Mouse (Mus musculus): ENCODE data around the gene Hoxd8. TPM values are rescaled to one million over a fixed set of nuclear protein-coding genes. Genes with fewer than 3 reads are reported as not detected.

Hoxd8 gene
- polyA plus RNA-seq, 1 experiment from 2014 or later = not detected

GRCm38 (mm10) chr2:74696442-74697335, 7.7 kb upstream of the Hoxd8 start:
- 16% methylated on average over 34 of the region's 34 CpGs for WGBS (ENCODE audit: missing documents)
- Histone ChIP-seq H3K79me2 (ENCODE audit: inconsistent target) (no peaks in the 10 kb centered on the region), H3K36me3 (ENCODE audit: inconsistent target) (no peaks in the 10 kb centered on the region), H3K27ac (no peak overlapping the region), H3K4me3 (ENCODE audit: inconsistent target) (no peak overlapping the region)

- H3K4me3 ChIP-seq (ENCODE audit: inconsistent target) = no peak within 1 kb of the TSS
- 2% methylated on average over 39 of the region's 43 CpGs for WGBS (ENCODE audit: missing documents)
- H3K27ac ChIP-seq = no peak within 1 kb of the TSS
Observed at GRCm38 (mm10) chr2:74697567-74698121, 6.8 kb upstream of the Hoxd8 start, which contains the start of gene Hoxd9. Gene Hoxd9 (plus strand): TSS chr2:74697727.

DNA sequence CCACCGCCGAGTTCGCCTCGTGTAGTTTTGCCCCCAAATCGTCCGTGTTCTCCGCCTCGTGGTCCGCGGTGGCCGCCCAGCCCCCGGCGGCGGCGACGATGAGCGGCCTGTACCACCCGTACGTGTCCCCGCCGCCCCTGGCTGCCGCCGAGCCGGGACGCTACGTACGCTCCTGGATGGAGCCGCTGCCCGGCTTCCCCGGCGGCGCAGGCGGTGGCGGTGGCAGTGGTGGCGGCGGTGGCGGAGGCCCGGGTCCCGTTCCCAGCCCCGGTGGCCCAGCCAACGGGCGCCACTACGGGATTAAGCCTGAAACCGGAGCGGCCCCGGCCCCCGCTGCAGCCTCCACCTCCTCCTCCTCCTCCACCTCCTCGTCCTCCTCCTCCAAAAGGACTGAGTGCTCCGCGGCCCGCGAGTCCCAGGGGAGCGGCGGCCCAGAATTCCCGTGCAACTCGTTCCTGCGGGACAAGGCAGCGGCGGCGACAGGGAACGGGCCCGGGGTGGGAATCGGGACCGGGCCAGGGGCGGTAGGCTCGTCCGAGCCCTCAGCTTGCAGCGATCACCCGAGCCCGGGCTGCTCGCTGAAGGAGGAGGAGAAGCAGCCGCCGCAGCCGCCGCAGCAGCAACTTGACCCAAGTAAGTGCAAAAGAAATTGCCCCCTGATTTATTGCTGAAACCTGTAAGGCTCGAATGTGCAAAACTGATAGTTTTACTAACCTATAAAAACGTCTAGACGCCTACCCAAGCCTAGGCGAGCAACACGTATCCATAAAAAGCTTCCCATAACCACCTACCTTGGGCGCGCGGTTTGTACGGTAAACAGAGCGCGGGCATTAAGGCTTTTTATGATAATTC, 6.0 kb upstream of the Hoxd8 start:
- no peak overlapping the region for H3K4me3 ChIP-seq (ENCODE audit: inconsistent target)
- no peak overlapping the region for H3K27ac ChIP-seq
- no peaks in the 10 kb centered on the region for H3K79me2 ChIP-seq (ENCODE audit: inconsistent target)
- no peaks in the 10 kb centered on the region for H3K36me3 ChIP-seq (ENCODE audit: inconsistent target)
- 5% methylated on average over 76 of the region's 86 CpGs for WGBS (ENCODE audit: missing documents)

More at GRCm38 (mm10) chr2:74697567-74698121, 6.8 kb upstream of the Hoxd8 start, which contains the start of gene Hoxd9:
- Histone ChIP-seq H3K36me3 (ENCODE audit: inconsistent target) (no peaks in the 10 kb centered on the region), H3K79me2 (ENCODE audit: inconsistent target) (no peaks in the 10 kb centered on the region)

- H3K36me3 ChIP-seq (ENCODE audit: inconsistent target) = no peaks in the 10 kb centered on the region
- H3K27ac ChIP-seq = no peak overlapping the region
- 10% methylated on average over 17 of the region's 17 CpGs for WGBS (ENCODE audit: missing documents)
- H3K79me2 ChIP-seq (ENCODE audit: inconsistent target) = no peaks in the 10 kb centered on the region
- H3K4me3 ChIP-seq (ENCODE audit: inconsistent target) = no peak overlapping the region
Observed at GRCm38 (mm10) chr2:74699053-74699430, 5.4 kb upstream of the Hoxd8 start.

DNA sequence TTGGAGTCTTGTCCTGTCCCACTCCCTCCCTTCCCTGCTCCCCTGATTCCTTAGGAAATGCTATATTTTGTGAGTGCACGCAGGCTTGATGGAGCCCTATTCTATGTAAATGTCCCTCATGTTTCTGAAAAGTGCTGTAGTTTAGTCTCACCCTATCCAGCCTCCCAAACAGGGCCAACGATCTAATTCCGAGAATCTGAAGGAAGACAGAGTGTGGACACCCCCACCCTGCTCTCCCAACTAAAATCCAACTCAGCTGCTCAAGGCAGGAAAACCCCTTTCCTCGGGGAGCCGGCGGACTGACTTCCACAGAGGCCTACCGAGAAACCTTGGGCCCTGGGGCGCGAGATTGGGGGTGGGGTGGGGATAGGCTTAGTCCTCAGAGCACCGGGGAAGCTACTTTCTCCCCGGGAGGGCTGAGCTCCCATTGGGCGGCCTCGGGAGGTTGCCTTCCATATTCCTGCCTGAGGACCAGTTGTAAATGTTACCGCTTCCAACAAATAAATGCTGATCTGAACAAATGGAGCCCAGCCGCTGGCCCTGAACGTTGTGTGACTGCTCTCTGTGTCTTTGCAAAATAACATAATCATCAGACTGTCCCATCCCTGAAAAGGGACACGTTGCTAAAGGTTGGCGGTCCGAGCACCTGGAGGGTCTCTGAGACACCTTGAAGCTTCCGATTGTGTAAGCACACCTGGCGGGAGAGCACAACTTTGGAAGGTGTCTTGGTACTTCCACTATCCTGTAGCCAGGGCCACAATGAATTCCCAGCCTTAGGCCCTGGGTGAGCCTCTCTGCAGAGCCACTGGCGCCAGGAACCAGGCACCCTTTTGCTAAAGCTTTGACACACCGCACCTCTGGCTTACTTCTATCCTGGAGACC, 4.5 kb upstream of the Hoxd8 start:
- 24% methylated on average over 22 of the region's 23 CpGs for WGBS (ENCODE audit: missing documents)
- no peak overlapping the region for H3K27ac ChIP-seq
- no peak overlapping the region for H3K4me3 ChIP-seq (ENCODE audit: inconsistent target)
- no peaks in the 10 kb centered on the region for H3K79me2 ChIP-seq (ENCODE audit: inconsistent target)
- H3K36me3 ChIP-seq (ENCODE audit: inconsistent target) = no peaks in the 10 kb centered on the region

GRCm38 (mm10) chr2:74700546-74701112, 3.8 kb upstream of the Hoxd8 start:
- Histone ChIP-seq H3K36me3 (ENCODE audit: inconsistent target) (no peaks in the 10 kb centered on the region), H3K27ac (no peak overlapping the region), H3K79me2 (ENCODE audit: inconsistent target) (no peaks in the 10 kb centered on the region), H3K4me3 (ENCODE audit: inconsistent target) (no peak overlapping the region)
- WGBS (ENCODE audit: missing documents) = 29% methylated on average over 22 of the region's 22 CpGs

GRCm38 (mm10) chr2:74701949-74702819, 2.2 kb upstream of the Hoxd8 start:
- Histone ChIP-seq H3K79me2 (ENCODE audit: inconsistent target) (no peaks in the 10 kb centered on the region), H3K4me3 (ENCODE audit: inconsistent target) (no peak overlapping the region), H3K27ac (no peak overlapping the region), H3K36me3 (ENCODE audit: inconsistent target) (no peaks in the 10 kb centered on the region)
- 14% methylated on average over 15 of the region's 17 CpGs for WGBS (ENCODE audit: missing documents)

GRCm38 (mm10) chr2:74702820-74703219, 1.6 kb upstream of the Hoxd8 start:
- no peak overlapping the region for H3K27ac ChIP-seq
- H3K36me3 ChIP-seq (ENCODE audit: inconsistent target) = no peaks in the 10 kb centered on the region
- H3K4me3 ChIP-seq (ENCODE audit: inconsistent target) = no peak overlapping the region
- H3K79me2 ChIP-seq (ENCODE audit: inconsistent target) = no peaks in the 10 kb centered on the region
- 49% methylated on average over 6 of the region's 6 CpGs for WGBS (ENCODE audit: missing documents)

GRCm38 (mm10) chr2:74703317-74703716, 1.1 kb upstream of the Hoxd8 start:
- no peak overlapping the region for H3K4me3 ChIP-seq (ENCODE audit: inconsistent target)
- 26% methylated on average over 9 of the region's 10 CpGs for WGBS (ENCODE audit: missing documents)
- no peak overlapping the region for H3K27ac ChIP-seq
- no peaks in the 10 kb centered on the region for H3K79me2 ChIP-seq (ENCODE audit: inconsistent target)
- H3K36me3 ChIP-seq (ENCODE audit: inconsistent target) = no peaks in the 10 kb centered on the region

DNA sequence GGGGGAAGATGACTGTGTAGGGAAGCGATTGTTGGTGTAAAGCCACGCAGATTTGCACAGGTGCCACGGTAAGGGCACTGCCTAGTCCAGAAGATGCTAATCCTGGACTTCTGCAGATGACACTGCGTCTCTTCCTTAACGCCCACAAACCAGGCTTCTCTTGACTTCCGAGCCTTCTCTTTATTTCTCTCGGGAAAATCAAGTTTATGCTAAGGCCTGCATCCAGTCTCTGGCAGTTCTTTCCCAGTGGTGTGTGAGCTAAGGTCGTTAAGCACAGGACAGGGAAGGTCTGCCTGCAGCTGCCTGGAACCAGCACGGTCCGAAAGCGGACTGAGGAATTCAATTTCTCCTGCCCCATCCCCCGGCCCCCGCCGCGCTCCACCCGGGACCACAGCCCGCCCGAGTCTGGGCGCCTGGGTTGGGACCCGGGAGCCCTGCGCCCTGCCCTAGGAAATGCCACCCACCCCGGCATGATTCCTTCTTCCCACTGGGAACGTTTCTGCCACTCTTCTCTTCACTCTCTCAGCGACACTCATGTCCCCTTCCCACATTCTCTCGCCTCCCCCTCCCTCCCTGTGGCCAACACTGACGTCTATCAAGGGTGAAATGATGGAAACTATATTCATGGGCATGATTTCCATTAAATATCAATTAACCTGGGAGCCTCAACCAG, 559 bp upstream of the Hoxd8 start:
- Histone ChIP-seq H3K27ac (no peak overlapping the region), H3K79me2 (ENCODE audit: inconsistent target) (no peaks in the 10 kb centered on the region), H3K4me3 (ENCODE audit: inconsistent target) (no peak overlapping the region), H3K36me3 (ENCODE audit: inconsistent target) (no peaks in the 10 kb centered on the region)
- WGBS (ENCODE audit: missing documents) = 12% methylated on average over 26 of the region's 26 CpGs

GRCm38 (mm10) chr2:74704999-74705466, 618 bp downstream of the Hoxd8 start:
- no peak overlapping the region for H3K27ac ChIP-seq
- H3K4me3 ChIP-seq (ENCODE audit: inconsistent target) = no peak overlapping the region
- no peaks in the 10 kb centered on the region for H3K36me3 ChIP-seq (ENCODE audit: inconsistent target)
- H3K79me2 ChIP-seq (ENCODE audit: inconsistent target) = no peaks in the 10 kb centered on the region
- WGBS (ENCODE audit: missing documents) = under 1% methylated on average over 59 of the region's 66 CpGs

DNA sequence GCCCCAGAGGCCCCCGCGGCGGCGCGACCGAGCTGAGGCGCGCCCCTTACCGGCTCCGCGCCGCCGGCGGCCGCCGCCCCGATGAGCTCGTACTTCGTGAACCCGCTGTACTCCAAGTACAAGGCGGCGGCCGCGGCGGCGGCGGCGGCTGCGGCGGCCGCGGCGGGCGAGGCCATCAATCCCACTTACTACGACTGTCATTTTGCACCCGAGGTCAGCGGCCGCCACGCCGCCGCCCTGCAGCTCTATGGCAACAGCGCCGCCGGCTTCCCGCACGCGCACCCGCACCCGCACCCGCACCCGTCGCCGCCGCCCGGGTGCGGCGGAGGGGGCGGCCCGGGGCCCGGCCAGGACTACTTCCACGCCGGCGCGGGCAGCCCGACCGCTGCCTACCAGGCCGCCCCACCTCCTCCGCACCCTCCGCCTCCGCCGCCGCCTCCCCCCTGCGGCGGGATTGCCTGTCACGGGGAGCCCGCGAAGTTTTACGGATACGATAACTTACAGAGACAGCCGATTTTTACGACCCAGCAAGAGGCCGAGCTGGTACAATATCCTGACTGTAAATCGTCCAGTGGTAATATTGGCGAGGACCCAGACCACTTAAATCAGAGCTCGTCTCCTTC, 1.2 kb downstream of the Hoxd8 start:
- H3K27ac ChIP-seq = no peak overlapping the region
- no peak overlapping the region for H3K4me3 ChIP-seq (ENCODE audit: inconsistent target)
- H3K36me3 ChIP-seq (ENCODE audit: inconsistent target) = no peaks in the 10 kb centered on the region
- H3K79me2 ChIP-seq (ENCODE audit: inconsistent target) = no peaks in the 10 kb centered on the region
- WGBS (ENCODE audit: missing documents) = 1% methylated on average over 71 of the region's 85 CpGs

All from macrophage (primary cell).